Mouse (Mus musculus) left cerebral cortex, adult 11 months (tissue): Measurements from ENCODE around the gene Gja8.

Experiments used
- DNase-seq: peaks from one replicate; pipeline ENCODE4 v3.0.0; 2022; ENCODE audit warnings: low spot score

Gene Gja8

DNA sequence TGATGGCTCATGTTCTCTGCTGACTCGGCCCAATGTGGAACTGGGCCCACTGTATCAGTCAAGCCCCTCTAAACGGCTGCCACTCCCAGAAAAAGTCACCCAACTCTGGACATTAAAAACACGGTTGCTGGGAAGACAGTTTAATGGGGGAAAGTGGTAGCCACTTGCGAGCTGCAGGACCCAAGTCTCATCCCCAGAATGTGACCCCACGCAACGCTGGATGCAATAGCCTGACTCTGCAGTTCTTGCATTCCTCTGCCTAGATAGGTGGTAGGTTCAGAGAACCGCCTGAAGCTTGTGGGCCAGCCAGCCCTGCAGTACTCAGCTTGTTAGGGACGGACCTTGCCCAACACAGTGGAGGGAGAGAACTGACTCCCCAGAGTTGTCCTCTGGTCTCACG, 46.3 kb downstream of the Gja8 start:
- DNase-seq = no peak

DNA sequence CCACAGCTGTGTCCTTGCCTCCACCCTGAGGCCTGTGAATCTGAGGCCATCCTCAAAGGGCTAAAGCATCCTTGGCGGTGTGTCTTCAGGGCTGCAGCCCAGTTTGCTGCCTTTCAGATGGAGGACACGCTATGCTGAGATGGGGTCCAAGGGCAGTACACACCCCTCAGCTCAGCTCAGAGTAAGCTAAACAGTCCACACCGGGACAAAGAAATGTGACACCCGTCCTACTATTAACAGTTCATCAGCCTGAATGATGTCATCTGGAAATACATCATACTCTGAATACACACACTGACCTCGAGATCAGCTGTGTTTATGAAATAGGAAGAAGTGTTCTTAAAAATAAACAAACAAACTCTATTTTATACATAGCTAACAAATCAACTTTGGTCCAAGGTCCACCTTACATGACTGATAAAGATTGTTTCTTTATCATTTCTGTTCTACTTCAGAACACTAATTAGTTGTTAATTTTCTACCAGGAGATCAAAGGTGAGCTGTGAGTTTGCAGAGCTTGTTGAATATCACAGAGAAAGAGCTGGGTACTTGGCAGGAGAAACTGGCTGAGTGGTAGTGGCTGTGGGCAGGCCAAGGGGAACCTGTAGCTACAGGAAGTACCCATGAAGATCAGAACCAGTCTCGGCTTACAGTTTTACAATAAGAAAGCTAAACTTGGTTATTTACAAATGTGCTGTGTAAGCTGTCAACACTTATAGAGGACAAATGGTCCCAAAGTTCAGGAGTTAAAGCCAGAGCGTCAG, 50.8 kb downstream of the Gja8 start:
- no peak for DNase-seq

DNA sequence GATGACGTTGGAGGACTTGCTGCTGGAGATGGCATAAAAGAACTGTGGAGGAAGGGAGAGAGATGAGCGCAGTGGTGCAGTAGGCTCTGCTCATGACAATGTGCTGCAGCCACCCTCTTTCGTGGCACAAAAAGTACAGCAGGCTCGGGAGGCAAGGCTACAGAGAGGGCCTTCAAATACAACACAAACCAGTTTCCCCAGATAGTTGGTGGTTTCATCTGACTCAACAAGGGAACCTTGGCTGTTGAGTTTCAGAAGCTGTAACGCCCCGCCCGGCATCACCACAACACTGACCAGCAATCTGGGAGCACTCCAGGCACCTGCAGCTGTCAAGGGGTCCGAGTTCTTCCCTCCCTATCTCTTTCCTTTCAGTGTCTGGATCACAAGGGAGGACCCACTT, 53.3 kb downstream of the Gja8 start:
- no peak for DNase-seq

DNA sequence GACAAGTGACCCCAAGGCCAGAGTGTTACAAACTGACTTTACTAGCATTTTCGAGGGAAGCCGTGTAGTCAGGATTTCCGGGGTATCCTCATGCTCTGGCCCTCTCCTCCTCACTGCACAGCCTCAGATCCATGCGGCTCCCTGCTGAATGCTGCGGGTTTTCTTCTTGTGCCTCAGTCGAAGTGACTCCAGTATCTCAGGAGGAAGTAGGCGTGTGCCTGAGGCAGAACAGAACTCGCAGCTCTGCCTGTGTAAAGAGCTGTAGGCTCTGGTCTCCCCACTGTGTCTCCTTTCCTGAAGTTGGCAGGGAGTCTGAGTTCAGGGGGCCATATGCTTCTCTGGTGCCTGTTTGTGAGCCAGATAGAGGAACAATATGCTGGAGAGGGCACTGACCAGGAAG, 54.8 kb downstream of the Gja8 start:
- DNase-seq = no peak

DNA sequence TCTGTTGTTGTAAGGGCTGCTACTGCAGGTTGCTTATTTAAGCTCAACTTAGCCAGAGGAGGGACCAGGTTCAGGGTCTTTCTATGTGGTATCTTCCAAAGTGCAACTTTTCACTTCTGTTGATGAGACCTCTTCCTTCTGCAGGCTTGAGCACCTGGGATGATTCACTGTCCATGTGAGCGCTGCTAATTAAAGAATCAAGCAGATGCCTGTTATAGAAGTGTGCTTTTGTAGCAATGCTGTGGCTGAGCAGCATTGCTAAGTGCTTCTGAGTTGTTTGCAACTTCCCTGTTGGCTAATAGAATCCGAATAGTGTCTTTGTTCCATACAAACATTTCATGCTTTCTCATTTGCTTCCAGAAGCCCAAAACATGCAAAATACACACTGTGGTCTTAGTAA, 55.5 kb downstream of the Gja8 start:
- no peak for DNase-seq

DNA sequence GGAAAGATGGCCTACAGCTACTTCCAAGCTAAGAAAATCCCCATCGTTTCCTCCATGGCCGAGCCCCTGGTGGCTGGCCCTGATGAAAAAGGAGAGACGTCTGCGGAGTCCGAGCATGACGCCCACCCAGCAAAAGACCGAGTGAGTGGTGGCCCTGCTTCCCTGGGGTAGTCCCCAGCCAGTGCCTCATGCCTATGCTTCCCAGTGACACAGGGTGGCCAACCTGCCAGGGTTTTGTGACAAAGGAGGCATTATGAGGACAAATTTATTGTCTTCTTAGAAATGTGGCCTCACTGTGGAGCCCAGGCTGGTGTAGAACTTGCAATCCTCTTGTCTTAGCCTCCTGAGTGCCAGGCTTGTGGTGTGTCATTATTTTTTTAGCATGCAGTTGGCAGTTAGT, 56.7 kb downstream of the Gja8 start:
- DNase-seq = no peak

DNA sequence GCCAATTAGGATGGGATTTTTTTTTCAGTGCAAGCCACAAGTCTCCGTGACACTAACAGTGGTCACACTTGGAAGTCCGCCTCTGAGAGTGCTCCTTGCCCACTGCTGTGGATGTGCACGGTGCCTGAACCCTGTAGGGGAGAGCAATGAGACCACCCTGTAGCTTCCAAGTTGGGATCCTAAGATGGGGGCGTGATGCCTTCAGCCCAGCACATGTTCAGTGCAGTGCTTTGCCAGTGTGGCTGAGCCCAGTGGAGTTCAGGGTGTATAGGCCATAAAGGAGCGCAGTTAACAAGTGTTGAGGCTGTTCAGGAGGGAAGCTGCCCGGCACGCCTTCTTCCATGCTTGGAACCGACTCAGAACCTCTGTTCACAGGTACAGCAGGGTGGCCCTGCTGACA, 57.3 kb downstream of the Gja8 start:
- no peak for DNase-seq

DNA sequence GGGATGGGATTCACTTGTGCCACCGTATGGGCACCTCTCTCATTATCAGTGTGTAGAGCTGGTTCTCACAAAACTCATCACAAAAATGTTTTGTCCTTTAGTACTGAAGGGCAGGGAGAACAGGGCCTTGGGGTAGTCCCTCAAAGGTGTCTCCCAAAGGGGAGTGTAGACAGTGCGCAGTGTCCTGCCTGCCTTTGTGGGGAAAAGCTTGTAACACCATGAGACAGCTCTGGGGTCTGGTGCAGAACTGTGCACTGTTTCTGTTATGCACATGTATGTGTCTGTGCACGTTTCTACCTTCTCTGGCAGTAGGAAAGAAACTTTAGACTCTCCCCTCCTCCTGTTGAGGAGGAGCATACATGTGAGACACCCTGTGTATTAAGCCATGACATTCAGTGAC, 58.0 kb downstream of the Gja8 start:
- no peak for DNase-seq
